Mouse (Mus musculus) neural tube, embryonic 15.5 days (tissue): Measurements from ENCODE around the gene Vwa5b1. TPM values are rescaled to one million over a fixed set of nuclear protein-coding genes. Genes with fewer than 3 reads are reported as not detected.

Source experiments
- ATAC-seq: fragments of 200-750 bp; cut with Nextera tagmentation; 2 replicates; pipeline ENCODE4 v1.8.0; 2017; ENCODE audit warnings: mild to moderate bottlenecking, moderate TSS enrichment, moderate library complexity; ENCODE audit not compliant: low FRiP score
- H3K27ac ChIP-seq: fragments of 300-500 bp; sonication (generic); replicated peaks from 2 replicates; pipeline ENCODE4 v1.5.1; 2015; ENCODE audit warnings: mild to moderate bottlenecking, inconsistent platforms
- H3K27me3 ChIP-seq: fragments of 300-500 bp; sonication (generic); replicated peaks from 2 replicates; pipeline ENCODE4 v1.6.1; 2015; ENCODE audit warnings: inconsistent platforms
- H3K36me3 ChIP-seq: fragments of 300-500 bp; sonication (generic); 2 replicates; pipeline ENCODE4 v1.6.1; 2015; ENCODE audit warnings: inconsistent platforms
- H3K4me1 ChIP-seq: fragments of 300-500 bp; sonication (generic); 2 replicates; pipeline ENCODE4 v1.6.1; 2015; ENCODE audit warnings: inconsistent platforms
- H3K4me2 ChIP-seq: fragments of 300-500 bp; sonication (generic); 2 replicates; pipeline ENCODE4 v1.6.1; 2015; ENCODE audit warnings: inconsistent platforms, mild to moderate bottlenecking, moderate library complexity
- H3K4me3 ChIP-seq: fragments of 300-500 bp; sonication (generic); replicated peaks from 2 replicates; pipeline ENCODE4 v1.5.1; 2015; ENCODE audit warnings: mild to moderate bottlenecking, inconsistent platforms
- H3K9ac ChIP-seq: fragments of 300-500 bp; sonication (generic); replicated peaks from 2 replicates; pipeline ENCODE4 v1.6.1; 2015; ENCODE audit warnings: mild to moderate bottlenecking, inconsistent platforms
- H3K9me3 ChIP-seq: fragments of 300-500 bp; sonication (generic); replicated peaks from 2 replicates; pipeline ENCODE4 v1.6.1; 2016; ENCODE audit warnings: inconsistent platforms
- WGBS: fragments of 180-500 bp; shearing (Covaris S2); methylation state at CpG from one replicate; pipeline ENCODE4 v1.1.7; 2015; ENCODE audit warnings: mixed read lengths; 5-methylcytosine and 5-hydroxymethylcytosine counted together
- polyA plus RNA-seq: library from polyadenylated mRNA; unstranded; fragments of >200 nt; fragmentation: Nextera tagmentation; extraction: Ambion mirVana; gene quantifications from 2 replicates; pipeline ENCODE4 v1.2.1, GENCODE M21; 2015

Vwa5b1 gene
- polyA plus RNA-seq, 1 experiment from 2014 or later = 1.2 TPM

DNA sequence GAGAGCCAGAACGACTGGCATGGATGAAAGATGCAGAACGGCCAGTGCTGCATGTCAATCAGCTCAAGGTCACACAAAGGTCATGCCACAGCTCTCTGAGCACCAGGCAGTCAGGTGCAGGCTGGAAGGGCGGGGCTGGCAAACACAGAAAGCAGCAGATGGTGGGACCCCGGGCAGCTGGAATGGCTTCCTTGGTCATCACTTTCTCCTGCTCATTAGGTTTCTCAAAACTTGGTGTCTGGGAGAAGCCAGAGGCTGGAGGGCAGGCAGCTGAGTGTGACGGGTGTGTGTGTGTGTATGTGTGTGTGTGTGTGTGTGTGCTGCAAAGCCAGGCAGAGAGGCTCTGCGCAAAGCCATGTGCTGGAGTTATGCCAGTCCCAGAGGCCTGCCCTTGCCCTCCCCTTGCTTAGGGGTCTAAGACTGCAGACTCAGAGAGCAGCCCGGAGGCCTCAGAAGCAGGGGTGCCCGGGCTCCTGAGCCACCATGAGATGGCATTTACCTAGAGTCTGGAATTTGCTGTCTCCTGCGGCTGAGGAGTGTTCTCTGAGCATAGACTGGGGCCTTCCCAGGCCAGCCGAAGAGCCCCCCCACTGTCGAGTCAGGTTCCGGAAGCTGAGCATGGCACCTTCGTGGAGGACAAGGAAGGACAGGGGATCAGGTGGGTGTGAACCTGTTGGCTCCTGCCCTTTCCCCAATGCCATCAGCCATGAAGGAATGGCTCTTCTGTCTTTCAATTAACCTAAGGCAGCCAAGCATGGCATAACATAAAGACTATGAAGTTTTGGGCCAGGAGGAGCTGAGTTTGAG lies 60.7 kb downstream of the Vwa5b1 start:
- no peak; the same call in 1 of the 2 replicates for ATAC-seq
- H3K4me1 ChIP-seq = peaks cover 11% of the 10 kb centered on the region
- peak overlapping the region; percentile 28 for H3K27ac ChIP-seq

DNA sequence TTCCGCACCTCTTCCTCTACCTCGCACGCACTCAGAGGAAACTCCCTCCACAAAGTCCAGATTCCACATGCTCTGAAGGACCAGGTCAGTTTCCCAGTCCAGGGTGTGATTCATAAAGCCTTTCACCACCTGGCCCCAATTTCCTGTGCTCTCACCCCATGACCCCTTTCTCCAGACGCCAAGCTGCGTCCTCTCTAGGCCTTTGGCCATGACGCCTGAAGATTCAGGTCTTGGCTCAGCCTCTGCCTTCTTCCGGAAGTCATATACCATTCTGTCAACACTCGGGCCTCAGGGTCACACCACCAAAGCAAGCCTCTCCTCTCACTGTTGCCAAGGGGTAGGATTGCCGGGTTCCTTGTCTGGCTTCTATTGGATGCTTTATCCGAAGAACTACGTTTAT lies 65.8 kb downstream of the Vwa5b1 start:
- Histone ChIP-seq H3K27ac (no peak overlapping the region), H3K4me3 (no peak overlapping the region), H3K9me3 (no peaks in the 10 kb centered on the region), H3K9ac (no peak overlapping the region), H3K36me3 (no peaks in the 10 kb centered on the region), H3K4me1 (peaks cover 9% of the 10 kb centered on the region), H3K4me2 (no peak overlapping the region), H3K27me3 (no peaks in the 10 kb centered on the region)
- ATAC-seq = no peak
- 79% methylated on average over 11 of the region's 11 CpGs for WGBS

More for the DNA sequence above, 60.7 kb downstream of the Vwa5b1 start:
- Histone ChIP-seq H3K27me3 (no peaks in the 10 kb centered on the region), H3K4me3 (no peak overlapping the region), H3K36me3 (no peaks in the 10 kb centered on the region), H3K9me3 (no peaks in the 10 kb centered on the region), H3K9ac (no peak overlapping the region), H3K4me2 (no peak overlapping the region)
- 47% methylated on average over 13 of the region's 13 CpGs for WGBS

DNA sequence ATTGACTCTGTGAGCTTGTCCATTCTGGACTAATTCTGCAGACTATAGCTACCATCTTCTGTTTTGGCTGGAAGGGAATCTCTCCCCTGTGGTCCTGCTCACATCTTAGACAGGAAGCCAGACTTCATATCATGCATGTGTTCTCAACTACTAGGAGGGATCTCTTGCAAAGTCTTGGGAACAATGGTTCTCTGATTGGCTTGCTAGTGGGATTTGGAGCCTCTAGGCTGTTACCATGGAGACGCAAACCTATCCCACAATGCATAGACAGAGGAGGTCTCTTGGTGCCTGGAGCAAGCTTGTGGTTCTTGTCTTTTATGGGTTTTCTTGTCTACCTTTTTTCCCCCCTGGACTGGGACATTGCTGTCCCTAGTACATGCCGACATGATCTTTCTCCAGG lies 67.4 kb downstream of the Vwa5b1 start:
- 54% methylated on average over 2 of the region's 2 CpGs for WGBS
- no peak overlapping the region for H3K4me3 ChIP-seq

DNA sequence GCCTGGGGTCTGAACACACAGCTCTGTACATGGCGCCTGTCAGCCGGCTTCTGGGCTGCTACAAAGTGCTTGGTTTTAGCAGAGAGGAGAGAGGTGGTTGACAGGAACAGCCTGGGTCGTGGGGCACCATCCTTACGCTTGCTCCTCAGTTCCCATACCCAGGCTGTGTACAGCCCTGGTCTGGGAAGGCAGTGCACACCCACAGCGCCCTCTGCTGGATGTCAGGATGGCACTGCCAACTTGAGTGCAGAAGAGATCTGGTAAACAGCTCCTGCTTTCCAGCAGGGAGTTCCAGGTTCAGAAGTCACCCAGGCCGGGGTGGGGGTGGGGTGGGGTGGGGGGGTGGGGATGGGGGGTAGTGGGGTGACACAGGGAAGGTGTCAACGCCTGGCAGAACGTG lies 73.7 kb downstream of the Vwa5b1 start:
- Histone ChIP-seq H3K4me1 (peaks cover 9% of the 10 kb centered on the region; the same call in 1 of the 2 replicates), H3K27me3 (peaks cover 3% of the 10 kb centered on the region; the same call in 1 of the 2 replicates), H3K4me3 (no peak overlapping the region), H3K9ac (no peak overlapping the region), H3K4me2 (no peak overlapping the region), H3K36me3 (no peaks in the 10 kb centered on the region), H3K27ac (no peak overlapping the region), H3K9me3 (no peaks in the 10 kb centered on the region)
- ATAC-seq = peak; percentile 86
- WGBS = 9% methylated on average over 6 of the region's 8 CpGs

More for the DNA sequence above, 67.4 kb downstream of the Vwa5b1 start:
- Histone ChIP-seq H3K27ac (no peak overlapping the region), H3K4me1 (peaks cover 5% of the 10 kb centered on the region; the same call in 1 of the 2 replicates), H3K27me3 (no peaks in the 10 kb centered on the region), H3K4me2 (no peak overlapping the region), H3K9me3 (no peaks in the 10 kb centered on the region), H3K36me3 (no peaks in the 10 kb centered on the region), H3K9ac (no peak overlapping the region)
- no peak for ATAC-seq

DNA sequence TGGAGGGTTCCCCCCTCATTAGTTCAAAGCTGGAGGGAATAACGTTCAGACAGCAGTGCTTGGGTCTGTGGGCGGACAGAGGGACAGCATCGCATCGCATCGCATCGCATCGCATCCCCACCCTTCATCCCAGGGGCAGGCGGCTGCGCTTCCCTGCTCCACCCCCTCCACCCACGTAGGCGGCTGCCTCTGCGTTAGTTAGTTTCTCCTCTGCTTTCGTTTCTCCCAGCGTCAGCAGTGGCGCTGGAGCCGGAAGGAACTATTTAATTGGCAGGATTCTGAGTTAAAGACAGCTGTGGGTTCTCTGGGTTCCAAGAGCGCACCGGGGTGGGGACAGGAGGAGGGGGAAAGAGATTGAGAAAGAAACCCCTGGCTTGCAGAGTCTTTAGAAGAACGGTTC lies 80.2 kb downstream of the Vwa5b1 start:
- 2% methylated on average over 19 of the region's 19 CpGs for WGBS
- Histone ChIP-seq H3K4me3 (peak overlapping the region; percentile 32), H3K4me1 (peaks cover 33% of the 10 kb centered on the region), H3K36me3 (no peaks in the 10 kb centered on the region), H3K27me3 (peaks cover 5% of the 10 kb centered on the region; the same call in 1 of the 2 replicates), H3K9ac (peak overlapping the region; percentile 42), H3K27ac (peak overlapping the region; percentile 37; the same call in 1 of the 2 replicates), H3K4me2 (peak overlapping the region; percentile 69), H3K9me3 (no peaks in the 10 kb centered on the region)
- peak; percentile 67; the same call in 1 of the 2 replicates for ATAC-seq

DNA sequence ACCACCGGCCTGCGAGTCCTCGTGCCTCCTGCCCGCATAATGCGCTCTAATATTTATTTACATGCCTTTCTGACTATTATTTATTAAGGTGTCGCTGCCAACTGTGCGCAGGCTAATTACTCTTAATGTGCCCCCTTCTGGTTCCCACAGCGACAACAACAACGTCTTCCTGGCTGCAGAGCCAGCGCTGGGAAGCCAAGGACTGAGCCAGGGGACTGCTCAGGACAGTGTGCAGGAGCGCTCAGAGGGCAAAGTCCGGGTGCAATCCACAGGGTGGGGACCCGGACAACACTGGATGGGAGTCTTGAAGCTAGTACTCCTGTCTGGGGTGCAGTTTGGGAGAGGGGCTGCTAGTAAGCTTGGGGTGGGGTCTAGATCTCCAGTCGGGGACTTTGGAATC lies 80.8 kb downstream of the Vwa5b1 start:
- Histone ChIP-seq H3K27ac (no peak overlapping the region; the same call in 1 of the 2 replicates), H3K27me3 (peaks cover 5% of the 10 kb centered on the region; the same call in 1 of the 2 replicates), H3K9me3 (no peaks in the 10 kb centered on the region), H3K4me1 (peaks cover 31% of the 10 kb centered on the region), H3K36me3 (no peaks in the 10 kb centered on the region), H3K4me3 (peak overlapping the region; percentile 32; the same call in 1 of the 2 replicates), H3K9ac (peak overlapping the region; percentile 42; the same call in 1 of the 2 replicates), H3K4me2 (peak overlapping the region; percentile 69)
- 2% methylated on average over 14 of the region's 14 CpGs for WGBS
- ATAC-seq = peak; percentile 64; the same call in 1 of the 2 replicates

DNA sequence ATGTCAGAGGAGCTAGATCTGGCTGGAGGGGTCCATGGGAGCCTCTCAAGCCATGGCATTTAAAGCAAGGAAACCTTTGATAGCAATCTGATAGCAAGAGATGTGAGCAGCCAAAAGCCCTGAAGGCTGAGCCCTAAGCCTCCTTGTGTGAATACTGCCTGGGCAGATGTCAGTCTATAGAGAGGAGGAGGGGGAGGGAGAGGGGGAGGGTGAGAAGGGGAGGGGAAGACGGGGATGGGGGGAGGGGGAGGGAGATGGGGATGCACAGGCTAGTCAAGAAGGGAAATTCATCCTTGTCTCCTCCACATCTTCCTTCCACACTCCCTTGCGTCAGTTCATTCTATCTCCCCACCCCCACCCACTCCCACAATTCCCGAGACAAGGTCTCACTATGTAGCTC lies 81.4 kb downstream of the Vwa5b1 start:
- WGBS = 2% methylated on average over 3 of the region's 3 CpGs
- H3K27ac ChIP-seq = no peak overlapping the region
- peaks cover 31% of the 10 kb centered on the region for H3K4me1 ChIP-seq
- H3K4me3 ChIP-seq = no peak overlapping the region
- H3K9me3 ChIP-seq = no peaks in the 10 kb centered on the region
- H3K27me3 ChIP-seq = peaks cover 5% of the 10 kb centered on the region; the same call in 1 of the 2 replicates
- H3K36me3 ChIP-seq = no peaks in the 10 kb centered on the region
- ATAC-seq = no peak
- H3K9ac ChIP-seq = no peak overlapping the region
- no peak overlapping the region for H3K4me2 ChIP-seq

DNA sequence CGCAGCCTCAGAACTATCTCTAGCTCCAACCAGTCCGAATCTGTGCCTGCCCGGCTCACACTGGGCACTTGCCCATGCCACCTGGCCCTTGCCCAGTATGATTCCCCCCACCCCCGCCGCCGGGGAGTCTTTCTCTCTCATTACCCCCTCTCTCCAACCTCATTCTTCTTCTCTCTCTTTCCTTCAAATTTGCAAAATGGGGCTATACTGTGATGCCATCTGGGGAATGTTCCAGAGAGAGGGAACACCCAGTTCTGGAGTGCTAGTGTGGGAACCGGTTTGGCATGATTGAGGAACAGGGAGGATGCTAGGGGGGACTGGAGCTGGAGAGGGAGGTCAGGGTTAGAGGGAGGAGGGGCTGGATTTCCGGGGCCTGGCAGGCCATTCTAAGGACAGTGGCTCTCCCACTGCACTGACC lies 82.2 kb downstream of the Vwa5b1 start:
- Histone ChIP-seq H3K36me3 (no peaks in the 10 kb centered on the region), H3K27me3 (peaks cover 5% of the 10 kb centered on the region; the same call in 1 of the 2 replicates), H3K9ac (no peak overlapping the region), H3K9me3 (no peaks in the 10 kb centered on the region), H3K4me3 (no peak overlapping the region), H3K4me1 (peaks cover 37% of the 10 kb centered on the region), H3K4me2 (no peak overlapping the region), H3K27ac (no peak overlapping the region)
- ATAC-seq = no peak
- WGBS = 62% methylated on average over 8 of the region's 8 CpGs

DNA sequence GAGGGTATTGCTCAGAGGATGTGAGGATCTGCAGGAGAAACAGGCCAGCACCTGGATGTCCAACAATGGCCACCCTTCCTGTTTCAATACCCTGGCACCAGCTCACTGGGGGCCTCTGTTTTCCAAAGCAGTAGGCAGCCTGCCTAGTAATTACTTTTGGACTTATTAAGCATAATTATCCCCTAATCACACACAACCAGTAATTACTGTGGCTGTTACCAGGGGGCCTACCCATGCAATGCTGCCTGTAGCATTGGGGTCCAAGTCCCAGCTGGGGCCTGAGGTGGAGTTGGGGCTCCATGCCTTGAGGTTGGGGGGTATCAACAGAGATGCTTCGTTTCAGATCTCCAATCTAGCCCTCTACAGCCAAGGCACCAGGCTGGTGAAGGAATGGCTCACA lies 82.6 kb downstream of the Vwa5b1 start:
- Histone ChIP-seq H3K4me3 (no peak overlapping the region), H3K9ac (no peak overlapping the region), H3K27ac (no peak overlapping the region), H3K9me3 (no peaks in the 10 kb centered on the region), H3K4me1 (peaks cover 41% of the 10 kb centered on the region), H3K4me2 (no peak overlapping the region), H3K36me3 (no peaks in the 10 kb centered on the region), H3K27me3 (peaks cover 5% of the 10 kb centered on the region; the same call in 1 of the 2 replicates)
- WGBS = 31% methylated on average over 1 of the region's 1 CpGs
- no peak for ATAC-seq

DNA sequence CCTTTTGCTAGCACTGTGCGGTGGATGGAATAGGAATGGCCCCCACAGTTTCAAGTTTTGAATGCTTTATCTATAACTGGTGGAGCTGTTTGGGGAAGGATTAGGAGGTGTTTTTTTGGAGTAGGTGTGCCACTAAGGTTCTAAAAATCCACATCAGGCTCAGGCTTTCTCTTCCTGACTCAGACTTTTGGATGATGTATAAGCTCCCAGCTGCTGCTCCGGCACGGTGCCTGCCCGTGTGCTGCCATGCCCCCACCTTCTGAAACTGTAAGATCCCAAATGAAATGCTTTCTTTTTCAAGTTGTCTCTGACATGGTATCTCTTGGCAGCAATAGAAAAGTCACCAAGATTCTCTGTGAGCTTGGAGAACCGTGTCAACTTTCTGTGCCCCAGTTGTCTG lies 84.1 kb downstream of the Vwa5b1 start:
- H3K27me3 ChIP-seq = 0 out of 2 replicates have a peak, but pooled peaks cover 4% of the 10 kb centered on the region
- no peak overlapping the region for H3K27ac ChIP-seq
- H3K9ac ChIP-seq = no peak overlapping the region
- H3K9me3 ChIP-seq = no peaks in the 10 kb centered on the region
- no peak overlapping the region for H3K4me3 ChIP-seq
- no peak overlapping the region for H3K4me2 ChIP-seq
- H3K4me1 ChIP-seq = peaks cover 50% of the 10 kb centered on the region
- no peak for ATAC-seq
- 85% methylated on average over 5 of the region's 5 CpGs for WGBS
- no peaks in the 10 kb centered on the region for H3K36me3 ChIP-seq

DNA sequence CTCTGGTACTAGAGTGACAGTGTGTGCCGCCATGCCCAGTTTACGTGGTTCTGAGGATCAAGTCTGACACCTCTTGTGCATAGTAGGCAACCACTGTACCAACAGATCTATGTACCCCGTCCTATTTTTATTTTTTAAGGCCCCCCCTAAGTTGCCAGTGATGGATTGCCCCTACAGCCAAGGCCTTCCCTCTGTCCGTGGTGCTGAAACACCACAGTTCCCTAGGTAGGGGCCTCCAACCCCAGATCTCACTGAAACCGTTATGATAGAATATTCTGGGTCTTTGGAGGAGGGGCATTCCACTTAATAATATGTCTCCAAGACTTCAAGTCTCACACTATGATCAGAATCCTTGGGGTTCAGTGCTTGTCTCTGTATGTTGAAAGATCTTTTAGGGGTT lies 85.1 kb downstream of the Vwa5b1 start:
- H3K4me1 ChIP-seq = peaks cover 41% of the 10 kb centered on the region
- no peak for ATAC-seq
- H3K4me2 ChIP-seq = no peak overlapping the region
- no peak overlapping the region for H3K9ac ChIP-seq
- H3K27me3 ChIP-seq = no peaks in the 10 kb centered on the region
- H3K9me3 ChIP-seq = no peaks in the 10 kb centered on the region
- no peak overlapping the region for H3K27ac ChIP-seq
- H3K4me3 ChIP-seq = no peak overlapping the region
- WGBS = 69% methylated on average over 5 of the region's 5 CpGs
- no peaks in the 10 kb centered on the region for H3K36me3 ChIP-seq

DNA sequence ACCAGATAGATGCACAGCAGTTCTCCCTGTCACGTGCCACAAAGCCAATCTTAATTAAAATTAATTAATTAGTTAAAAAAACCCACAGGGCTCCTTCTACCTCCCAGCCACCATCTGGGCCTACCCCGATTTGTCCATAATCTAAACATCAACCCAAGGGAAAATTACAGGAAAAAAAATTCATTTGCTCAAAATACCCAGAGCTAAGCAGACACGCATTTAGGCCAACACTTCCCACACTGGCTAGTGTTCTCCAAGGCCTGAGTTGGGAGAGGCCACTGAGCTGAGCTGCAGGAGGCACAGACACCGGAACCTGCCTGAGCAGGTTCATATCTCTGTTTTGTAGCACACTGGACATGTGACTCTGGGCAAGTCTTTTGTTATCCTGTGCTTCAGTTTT lies 86.7 kb downstream of the Vwa5b1 start:
- no peaks in the 10 kb centered on the region for H3K27me3 ChIP-seq
- no peak overlapping the region for H3K4me2 ChIP-seq
- no peak overlapping the region for H3K9ac ChIP-seq
- H3K36me3 ChIP-seq = no peaks in the 10 kb centered on the region
- peaks cover 26% of the 10 kb centered on the region for H3K4me1 ChIP-seq
- H3K4me3 ChIP-seq = no peak overlapping the region
- 46% methylated on average over 4 of the region's 4 CpGs for WGBS
- no peak overlapping the region for H3K27ac ChIP-seq
- ATAC-seq = no peak
- H3K9me3 ChIP-seq = no peaks in the 10 kb centered on the region
